Mouse (Mus musculus): ENCODE measurements around the gene Cntd1. TPM values are rescaled to one million over a fixed set of nuclear protein-coding genes. Genes with fewer than 3 reads are reported as not detected.
A peak's percentile ranks its signal among the peaks of the same experiment; 100 is the strongest.

Cntd1 gene
- under 1 TPM; 0.14 to 0.18 TPM for total RNA-seq (2021)
- long read RNA-seq, experiment 1 = 0 reads
- long read RNA-seq, experiment 2 = 0 reads

DNA sequence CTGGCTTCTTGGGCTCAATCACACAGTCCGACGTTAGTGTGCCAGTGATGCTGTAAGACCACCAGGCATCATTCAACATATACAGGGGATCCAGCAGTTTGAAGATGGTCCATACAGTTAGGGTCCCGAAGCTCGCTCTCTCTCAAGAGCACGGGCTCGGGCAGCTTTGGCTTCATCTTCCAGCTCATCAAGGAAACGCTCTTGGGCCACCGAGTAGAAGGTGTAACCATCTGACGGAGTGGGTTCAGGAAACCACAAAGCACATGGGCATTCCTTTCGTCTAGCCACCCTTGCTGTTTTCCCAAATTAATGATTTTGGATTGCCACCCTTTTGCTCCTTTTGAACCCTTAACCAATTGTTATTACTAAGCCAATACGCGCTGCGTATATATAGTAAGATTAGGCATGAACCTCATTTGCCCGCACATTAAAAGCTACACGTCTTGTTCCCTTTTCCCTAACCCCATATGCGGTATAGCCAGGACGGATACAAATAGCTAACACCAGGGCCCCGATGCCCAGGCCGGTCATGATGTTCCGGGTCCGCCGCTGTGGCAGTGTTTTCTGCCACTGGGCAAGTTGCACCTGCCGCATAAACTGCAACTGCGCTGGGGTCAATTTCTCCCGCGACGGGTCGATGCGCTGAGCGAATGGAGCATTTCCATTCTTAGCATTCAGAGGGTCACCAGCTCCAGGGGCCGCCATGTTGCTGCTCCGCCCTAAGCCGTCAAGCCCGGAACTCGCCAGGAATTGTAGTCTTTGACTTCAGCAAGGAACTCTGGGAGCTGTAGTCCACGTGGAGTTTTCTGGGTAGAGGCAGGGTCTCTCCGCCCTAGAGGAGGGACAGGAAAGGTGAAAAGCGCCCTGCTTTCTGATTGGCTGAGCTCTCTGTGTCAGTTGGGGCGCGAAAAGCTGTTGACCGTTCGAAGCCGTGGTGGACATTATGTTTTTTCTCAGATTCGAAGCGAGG lies at the start of gene Cntd1, which contains the start of gene Coa3:
TSS of gene Cntd1 (plus strand) at position 790 of the 970 bp plus-strand sequence.
TSS of gene Coa3 (minus strand) at position 892 of the 970 bp plus-strand sequence.
- peak; percentile 68 for DNase-seq

- DNase-seq = peak; percentile 48
Measured at GRCm38 (mm10) chr11:101229361-101229900, 49.4 kb upstream of the Cntd1 start.

- DNase-seq = peak; percentile 50
Measured at GRCm38 (mm10) chr11:101230061-101230511, 48.7 kb upstream of the Cntd1 start.

- no peak for DNase-seq
Measured at GRCm38 (mm10) chr11:101230526-101230925, 48.3 kb upstream of the Cntd1 start.

DNA sequence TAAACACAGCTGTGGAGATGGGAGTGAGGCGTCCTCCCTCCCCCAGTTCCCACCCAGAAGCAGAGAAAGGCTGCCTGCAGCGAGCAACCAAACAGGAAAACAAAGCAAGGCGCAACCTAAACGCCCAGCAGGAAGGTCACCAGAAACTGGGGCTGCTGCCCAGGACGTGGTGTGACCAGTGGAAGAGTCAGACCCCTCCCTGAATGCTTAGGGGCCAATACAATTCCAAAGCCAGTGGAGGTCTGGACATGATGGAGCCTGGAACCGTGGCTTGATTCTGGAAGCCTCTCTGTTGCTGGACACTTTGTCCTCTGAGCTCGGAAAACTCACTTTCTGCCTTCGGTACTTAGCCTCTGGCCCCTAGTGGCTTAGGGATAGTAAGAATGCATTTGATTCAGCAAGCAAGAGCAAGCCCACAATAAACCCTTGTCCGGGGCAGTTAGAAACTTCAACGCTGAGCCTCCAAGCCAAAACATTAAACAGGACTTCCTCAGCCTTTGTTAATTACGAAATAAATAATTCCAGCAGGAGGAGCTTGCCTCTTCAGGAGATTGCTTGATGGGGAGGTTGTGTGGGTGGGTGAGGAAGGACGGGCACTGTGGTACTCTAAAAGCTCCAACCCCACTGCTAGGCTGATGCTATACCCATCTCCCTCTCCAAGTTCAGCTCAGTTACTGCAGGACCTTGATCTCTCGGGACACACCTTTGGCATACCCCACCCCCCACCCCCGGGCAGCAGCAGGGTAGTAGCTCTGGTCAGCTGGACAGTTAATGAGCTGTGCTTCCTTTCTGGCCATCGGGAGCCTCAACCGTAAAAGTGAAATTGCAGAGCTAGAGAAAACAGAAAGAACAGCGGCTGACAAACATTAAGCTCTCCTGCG lies 47.6 kb upstream of the Cntd1 start:
- DNase-seq = peak; percentile 61

GRCm38 (mm10) chr11:101232010-101232839 lies 46.6 kb upstream of the Cntd1 start:
- DNase-seq = no peak

- no peak for DNase-seq
Measured at GRCm38 (mm10) chr11:101233240-101233639, 45.6 kb upstream of the Cntd1 start.

DNA sequence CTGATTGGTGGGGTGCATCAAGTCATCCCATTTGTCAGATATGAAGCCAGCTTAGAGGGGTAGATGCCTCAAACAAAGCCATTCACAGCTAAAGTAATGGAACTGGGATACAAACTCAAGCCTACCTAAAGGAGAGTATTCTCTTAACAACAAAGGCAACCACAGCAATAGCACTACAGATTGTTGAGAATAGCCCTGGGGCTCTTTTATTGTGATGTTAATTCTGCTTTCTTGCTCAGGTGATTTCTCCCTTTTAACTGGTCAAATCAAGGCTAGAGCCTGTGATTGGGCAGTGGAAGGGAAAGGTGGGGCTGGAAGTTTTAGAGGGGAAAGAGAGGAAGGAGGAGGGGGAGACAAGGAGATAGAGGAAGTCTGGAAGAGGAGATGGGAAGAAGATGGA lies 44.7 kb upstream of the Cntd1 start:
- DNase-seq = no peak

DNA sequence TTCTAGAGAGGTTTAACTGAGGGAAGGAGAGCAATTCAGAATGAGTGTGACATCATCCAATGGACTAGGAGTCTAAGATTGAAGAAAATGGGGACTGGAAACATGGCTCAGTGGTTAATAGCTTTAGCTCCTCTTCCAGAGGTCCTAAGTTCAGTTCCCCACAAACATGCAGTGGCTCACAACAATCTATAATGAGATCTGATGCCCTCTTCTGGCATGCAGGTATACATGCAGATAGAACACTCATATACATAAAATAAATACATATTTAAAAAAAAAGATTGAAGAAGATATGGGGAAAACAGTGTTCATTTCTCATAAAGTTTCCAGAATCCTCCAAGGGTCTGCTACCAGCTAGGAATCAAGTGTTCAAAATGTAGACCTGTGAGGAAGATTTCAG lies 43.4 kb upstream of the Cntd1 start:
- no peak for DNase-seq

GRCm38 (mm10) chr11:101236782-101237181 lies 42.0 kb upstream of the Cntd1 start:
- DNase-seq = no peak

- no peak for DNase-seq
Measured at GRCm38 (mm10) chr11:101238071-101238647, 40.7 kb upstream of the Cntd1 start.

DNA sequence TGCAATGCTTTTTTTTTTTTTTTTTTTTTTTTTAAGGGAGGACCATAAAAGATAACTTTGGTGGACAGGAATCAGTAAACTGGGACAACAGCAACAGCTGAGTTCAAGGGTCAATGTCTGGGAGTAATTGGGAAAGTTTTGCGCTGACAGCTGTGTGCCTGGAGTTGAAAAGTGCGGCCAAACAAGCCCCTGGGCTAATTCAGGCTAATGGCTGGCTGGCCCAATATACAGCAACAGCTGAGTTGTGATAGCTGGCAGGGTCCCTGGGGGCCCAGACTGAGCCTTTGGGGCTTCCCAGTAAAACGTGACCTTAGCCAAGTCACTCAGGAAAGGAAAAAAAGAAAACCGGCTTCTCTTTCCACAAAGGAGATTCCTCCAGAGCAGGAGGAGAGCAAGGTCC lies 33.7 kb upstream of the Cntd1 start:
- DNase-seq = peak; percentile 55

GRCm38 (mm10) chr11:101245855-101246701 lies 32.7 kb upstream of the Cntd1 start, which contains the start of gene Ramp2:
Gene Ramp2 (plus strand): TSS chr11:101246028.
- DNase-seq = peak; percentile 71

- no peak for DNase-seq
Measured at GRCm38 (mm10) chr11:101246702-101247012, 32.2 kb upstream of the Cntd1 start.

DNA sequence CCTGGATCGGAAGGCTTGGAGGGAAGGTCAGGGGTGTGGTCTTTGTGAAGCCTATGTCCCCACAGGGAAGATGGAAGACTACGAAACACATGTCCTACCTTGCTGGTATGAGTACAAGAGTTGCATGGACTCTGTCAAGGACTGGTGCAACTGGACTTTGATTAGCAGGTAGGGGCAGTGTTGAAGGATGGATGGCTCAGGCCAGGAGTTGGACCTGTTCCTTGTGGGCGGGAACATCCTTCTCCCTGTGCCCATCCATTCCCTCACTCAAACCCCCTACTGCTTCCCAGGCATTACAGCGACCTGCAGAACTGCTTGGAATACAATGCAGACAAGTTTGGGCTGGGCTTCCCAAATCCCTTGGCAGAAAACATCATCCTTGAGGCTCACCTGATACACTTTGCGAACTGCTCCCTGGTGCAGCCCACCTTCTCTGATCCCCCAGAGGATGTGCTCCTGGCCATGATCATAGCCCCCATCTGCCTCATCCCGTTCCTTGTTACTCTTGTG lies 31.2 kb upstream of the Cntd1 start:
- no peak for DNase-seq

GRCm38 (mm10) chr11:101248258-101248994 lies 30.4 kb upstream of the Cntd1 start:
- peak; percentile 66 for DNase-seq

DNA sequence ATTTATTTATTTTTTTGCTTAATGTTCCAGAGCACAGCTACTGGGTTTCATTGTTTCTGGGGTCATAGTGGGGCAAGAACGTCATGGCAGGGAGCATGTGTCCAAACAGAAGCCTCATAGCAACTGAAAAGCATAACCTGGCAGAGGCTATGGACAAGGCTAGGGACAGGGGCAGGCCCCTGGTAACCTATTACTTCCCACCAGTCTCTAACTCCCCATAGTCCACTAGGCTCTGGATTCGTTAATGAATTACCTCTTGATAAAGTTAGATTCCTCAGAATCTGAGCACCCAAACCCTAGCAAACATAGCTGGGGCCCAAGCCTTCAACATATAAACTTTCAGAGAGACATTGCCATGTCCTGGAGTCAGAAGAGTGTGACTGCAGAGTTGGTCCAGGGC lies 27.8 kb upstream of the Cntd1 start:
- DNase-seq = no peak

DNA sequence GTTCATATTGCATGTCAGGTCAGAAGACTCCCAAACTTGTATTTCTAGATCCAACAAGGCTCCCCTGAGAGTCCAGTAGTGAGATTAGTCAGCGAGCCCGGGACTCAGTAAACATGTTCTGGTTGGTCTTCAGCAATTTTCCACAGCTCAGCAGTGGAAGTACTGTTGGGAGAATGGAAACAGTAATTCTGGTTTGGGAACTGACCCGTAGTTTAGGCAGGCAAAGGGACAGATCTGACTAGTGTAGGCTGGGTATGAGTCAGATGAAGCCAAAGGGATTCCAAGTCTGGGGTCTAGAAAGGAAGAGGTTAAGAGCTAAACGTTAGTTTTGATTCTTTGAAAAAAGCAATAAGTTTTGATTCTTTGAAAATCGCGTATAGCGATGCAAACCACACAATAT lies 25.9 kb upstream of the Cntd1 start:
- DNase-seq = no peak

Data from gastrocnemius, postnatal 10 days (tissue).